Mouse (Mus musculus): ENCODE measurements around the gene Ahnak. TPM values are rescaled to one million over a fixed set of nuclear protein-coding genes. Genes with fewer than 3 reads are reported as not detected.

Gene Ahnak
- polyA plus RNA-seq, 1 experiment from 2014 or later: 3.5 TPM

DNA sequence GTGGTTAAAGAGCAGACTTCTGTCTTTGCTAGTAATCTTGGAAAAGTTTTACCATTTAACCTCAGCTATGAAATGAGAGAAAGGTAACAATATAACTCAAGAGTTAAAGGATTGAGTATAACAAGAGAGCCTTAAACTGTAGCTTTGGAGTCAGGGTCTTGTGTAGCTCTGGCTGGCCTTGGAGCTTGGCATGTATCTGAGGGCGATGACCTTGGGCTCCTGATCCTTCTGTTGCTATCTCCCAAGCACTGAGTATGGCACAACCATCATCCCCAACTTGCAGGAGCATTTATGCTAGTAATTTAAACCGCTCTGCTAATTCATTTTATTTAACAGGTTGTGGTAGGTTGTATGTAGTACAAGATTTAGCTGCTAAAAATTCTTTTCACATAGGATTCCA lies 13.6 kb upstream of the Ahnak start:
- H3K36me3 ChIP-seq (replicated peaks; ENCODE audit: insufficient read depth, low read length): peaks cover 75% of the 10 kb centered on the region
- DNase-seq: no peak
- TF ChIP-seq EP300 (IDR thresholded peaks at IDR 0.05; ENCODE audit: low read depth): no peak
- TF ChIP-seq CTCF (IDR thresholded peaks at IDR 0.05; ENCODE audit: low read depth): no peak

DNA sequence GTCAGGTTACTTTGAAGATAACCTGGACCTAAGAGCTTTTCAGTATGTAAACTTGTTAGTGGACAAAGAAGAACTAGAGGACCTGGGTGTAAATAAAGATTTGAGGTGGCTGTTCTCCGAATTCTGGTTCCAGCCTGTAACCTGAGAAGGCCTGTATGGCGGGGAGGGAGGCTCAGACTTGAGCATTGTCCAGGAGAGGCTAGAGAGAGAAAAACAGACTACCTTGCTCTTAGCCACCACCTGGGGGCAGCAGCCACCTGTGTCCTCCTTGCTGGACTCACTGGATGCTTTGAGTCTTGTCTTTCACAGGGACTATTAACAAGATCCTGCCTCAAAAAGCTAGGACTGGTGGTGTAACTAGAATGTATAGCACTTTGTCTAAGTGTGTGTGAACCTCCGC lies 12.5 kb upstream of the Ahnak start:
- 72% methylated on average over 3 of the region's 3 CpGs for WGBS (ENCODE audit: insufficient replicate concordance)
- DNase-seq: peak; percentile 57
- ATAC-seq: peak; percentile 64
- Histone ChIP-seq H3K36me3 (replicated peaks; ENCODE audit: insufficient read depth, low read length) (peaks cover 65% of the 10 kb centered on the region), H3K9ac (replicated peaks) (no peak overlapping the region), H3K27ac (ENCODE audit: low read depth) (no peak overlapping the region), H3K9me3 (ENCODE audit: low read length) (no peaks in the 10 kb centered on the region), H3K27me3 (ENCODE audit: insufficient read depth, low read length) (no peaks in the 10 kb centered on the region), H3K4me1 (ENCODE audit: insufficient read depth) (peaks cover 1% of the 10 kb centered on the region; the same call in 1 of the 2 replicates), H3K4me3 (ENCODE audit: low read depth, low read length) (no peak overlapping the region), H3K4me2 (ENCODE audit: low read depth, low read length) (no peak overlapping the region)
- no peak for TF ChIP-seq EP300 (IDR thresholded peaks at IDR 0.05; ENCODE audit: low read depth)
- peak; percentile 85 for TF ChIP-seq CTCF (IDR thresholded peaks at IDR 0.05; ENCODE audit: low read depth)

More for the DNA sequence above, 13.6 kb upstream of the Ahnak start:
- no peaks in the 10 kb centered on the region for H3K27me3 ChIP-seq (ENCODE audit: insufficient read depth, low read length)
- 92% methylated on average over 2 of the region's 2 CpGs for WGBS (ENCODE audit: insufficient replicate concordance)
- H3K9me3 ChIP-seq (ENCODE audit: low read length): no peaks in the 10 kb centered on the region
- H3K27ac ChIP-seq (ENCODE audit: low read depth): no peak overlapping the region
- no peak overlapping the region for H3K4me3 ChIP-seq (ENCODE audit: low read depth, low read length)
- H3K4me2 ChIP-seq (ENCODE audit: low read depth, low read length): no peak overlapping the region
- no peak for ATAC-seq
- H3K9ac ChIP-seq (replicated peaks): no peak overlapping the region
- no peaks in the 10 kb centered on the region; the same call in 1 of the 2 replicates for H3K4me1 ChIP-seq (ENCODE audit: insufficient read depth)

DNA sequence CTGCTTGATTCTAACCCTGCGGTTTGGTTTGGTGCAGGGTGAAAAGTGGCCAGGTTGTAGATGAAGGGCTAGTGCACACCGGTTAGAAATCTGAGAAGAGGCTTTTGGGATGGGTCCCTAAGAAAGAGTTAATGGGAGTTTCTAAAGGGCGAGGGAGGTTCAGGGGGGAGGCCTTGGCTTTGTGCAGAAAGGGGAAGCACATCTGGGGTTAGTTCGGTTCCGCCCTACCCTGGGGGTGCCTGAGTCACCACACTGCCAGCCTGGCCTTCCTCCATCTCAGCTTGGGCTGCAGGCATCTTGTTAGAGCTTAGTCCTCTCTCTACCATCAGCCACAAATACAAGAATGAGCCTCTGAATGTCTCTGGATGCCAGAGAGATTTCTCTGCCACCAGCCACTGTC lies 8.3 kb upstream of the Ahnak start:
- ATAC-seq (no peak), DNase-seq (no peak)
- WGBS (ENCODE audit: insufficient replicate concordance): 30% methylated on average over 5 of the region's 5 CpGs
- Histone ChIP-seq H3K27ac (ENCODE audit: low read depth) (no peak overlapping the region), H3K36me3 (replicated peaks; ENCODE audit: insufficient read depth, low read length) (peaks cover 29% of the 10 kb centered on the region), H3K4me3 (ENCODE audit: low read depth, low read length) (no peak overlapping the region), H3K4me1 (ENCODE audit: insufficient read depth) (peaks cover 31% of the 10 kb centered on the region), H3K9ac (replicated peaks) (no peak overlapping the region), H3K4me2 (ENCODE audit: low read depth, low read length) (no peak overlapping the region), H3K27me3 (ENCODE audit: insufficient read depth, low read length) (no peaks in the 10 kb centered on the region), H3K9me3 (ENCODE audit: low read length) (no peaks in the 10 kb centered on the region)
- no peak for TF ChIP-seq EP300 (IDR thresholded peaks at IDR 0.05; ENCODE audit: low read depth)
- TF ChIP-seq CTCF (IDR thresholded peaks at IDR 0.05; ENCODE audit: low read depth): no peak

DNA sequence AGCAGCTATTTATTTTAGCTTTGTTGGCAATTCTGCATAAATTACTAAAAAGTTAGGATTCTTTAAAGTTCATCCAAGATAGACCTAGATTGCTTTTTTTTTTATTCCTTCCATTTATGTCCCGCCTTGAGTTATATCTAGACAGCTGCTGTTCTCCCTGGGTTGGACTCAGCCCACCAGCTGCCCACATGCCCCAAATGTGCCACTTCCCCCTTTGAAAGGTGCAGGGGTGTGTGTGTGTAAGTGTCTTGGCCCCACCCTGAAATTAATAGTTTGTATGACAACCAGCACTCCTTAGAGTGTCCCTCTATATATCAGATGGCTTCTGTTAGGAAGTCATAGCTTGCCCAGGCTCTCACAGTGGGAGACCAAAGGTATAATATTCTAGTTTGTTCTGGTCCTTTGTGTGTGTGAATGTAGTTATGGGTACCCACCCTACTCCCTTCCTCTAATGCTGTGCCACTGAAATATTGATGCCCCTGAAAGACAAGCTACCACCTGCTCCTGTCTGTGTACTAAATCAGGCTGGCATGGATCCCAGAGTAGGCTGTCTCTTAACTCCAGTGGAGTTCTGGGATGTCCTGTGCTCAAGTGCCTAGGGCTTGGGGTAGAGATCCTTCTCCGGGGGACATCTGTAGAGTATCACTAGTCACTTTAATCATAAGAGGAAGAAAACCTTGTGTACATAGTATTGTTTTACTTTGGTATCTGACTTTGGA lies 7.5 kb upstream of the Ahnak start:
- H3K36me3 ChIP-seq (replicated peaks; ENCODE audit: insufficient read depth, low read length): peaks cover 24% of the 10 kb centered on the region
- H3K27me3 ChIP-seq (ENCODE audit: insufficient read depth, low read length): no peaks in the 10 kb centered on the region
- WGBS (ENCODE audit: insufficient replicate concordance): 63% methylated on average over 2 of the region's 2 CpGs
- no peak for TF ChIP-seq EP300 (IDR thresholded peaks at IDR 0.05; ENCODE audit: low read depth)
- no peak for TF ChIP-seq CTCF (IDR thresholded peaks at IDR 0.05; ENCODE audit: low read depth)
- no peaks in the 10 kb centered on the region for H3K9me3 ChIP-seq (ENCODE audit: low read length)
- no peak overlapping the region for H3K9ac ChIP-seq (replicated peaks)
- no peak overlapping the region for H3K4me3 ChIP-seq (ENCODE audit: low read depth, low read length)
- H3K4me1 ChIP-seq (ENCODE audit: insufficient read depth): peaks cover 34% of the 10 kb centered on the region
- DNase-seq: no peak
- H3K27ac ChIP-seq (ENCODE audit: low read depth): peak overlapping the region; percentile 11; the same call in 1 of the 2 replicates
- H3K4me2 ChIP-seq (ENCODE audit: low read depth, low read length): no peak overlapping the region
- no peak for ATAC-seq

DNA sequence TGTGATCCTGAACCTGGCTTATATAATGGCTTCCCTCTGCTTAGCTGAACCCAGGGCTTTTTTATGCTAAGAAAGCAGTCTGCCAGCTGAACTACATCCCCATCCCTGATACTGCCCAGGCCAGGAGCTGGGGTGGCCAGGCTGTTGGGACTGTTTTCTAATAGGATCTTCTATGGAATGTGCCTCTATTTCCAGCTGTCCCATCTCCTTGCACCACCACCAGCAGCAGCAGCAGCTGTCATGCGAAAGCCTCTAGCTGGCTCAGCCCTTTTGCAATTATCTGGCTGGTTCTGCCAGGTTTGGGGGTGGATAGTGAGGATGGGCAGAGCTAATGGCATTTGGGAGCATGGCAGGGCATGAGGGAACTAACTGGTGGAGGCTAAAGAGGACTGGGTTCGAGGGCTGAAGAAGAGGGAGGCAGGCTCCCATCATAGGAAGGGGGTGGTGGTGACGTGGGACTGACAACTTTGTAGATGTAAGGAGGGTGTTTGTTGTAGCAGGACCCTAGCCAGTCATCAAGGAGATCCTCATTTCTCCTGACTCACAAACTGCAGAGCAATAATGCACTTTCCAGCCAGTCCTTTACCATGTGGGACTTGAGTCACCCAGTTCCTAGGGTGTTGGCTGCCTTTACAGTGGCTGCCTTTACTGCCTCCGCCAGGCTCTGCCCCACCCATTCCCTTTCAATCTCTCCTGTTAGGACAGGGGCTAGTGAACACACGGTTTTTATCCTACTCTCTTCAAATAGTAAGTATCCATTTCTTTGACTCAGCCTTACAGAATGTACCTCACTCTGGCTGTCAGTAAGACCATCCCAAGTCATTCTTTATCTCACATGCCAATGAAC lies 6.6 kb upstream of the Ahnak start:
- no peak overlapping the region for H3K4me2 ChIP-seq (ENCODE audit: low read depth, low read length)
- H3K27ac ChIP-seq (ENCODE audit: low read depth): peak overlapping the region; percentile 52; the same call in 1 of the 2 replicates
- DNase-seq: no peak

DNA sequence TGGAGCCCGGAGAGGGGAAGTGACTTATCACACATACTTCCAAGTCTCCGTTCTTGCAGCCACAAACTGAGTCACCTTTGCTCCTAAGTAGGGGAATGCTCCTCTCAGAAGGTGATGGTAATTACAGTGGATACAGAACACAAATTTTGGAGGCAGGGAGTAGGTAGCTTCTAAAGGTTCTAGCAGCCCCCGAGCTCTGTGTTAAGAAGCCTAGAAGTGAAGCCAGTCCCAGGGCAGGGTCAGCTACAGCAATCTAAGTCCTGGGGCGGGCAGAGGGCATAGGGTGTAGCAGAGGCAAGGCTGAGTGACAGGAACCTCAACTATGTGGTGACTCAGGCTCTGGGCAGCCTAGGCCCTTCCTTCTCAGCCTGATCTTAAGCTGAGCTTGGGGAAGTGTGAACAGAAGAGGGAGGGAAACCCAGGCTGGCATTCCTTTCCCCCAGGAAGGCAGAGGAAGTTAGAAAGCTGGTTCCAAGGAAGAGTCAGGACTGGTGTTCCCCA lies 5.9 kb upstream of the Ahnak start:
- peak overlapping the region; percentile 52; the same call in 1 of the 2 replicates for H3K27ac ChIP-seq (ENCODE audit: low read depth)
- WGBS (ENCODE audit: insufficient replicate concordance): 23% methylated on average over 4 of the region's 4 CpGs

More for the DNA sequence above, 6.6 kb upstream of the Ahnak start:
- Histone ChIP-seq H3K4me3 (ENCODE audit: low read depth, low read length) (no peak overlapping the region), H3K9me3 (ENCODE audit: low read length) (no peaks in the 10 kb centered on the region), H3K4me1 (ENCODE audit: insufficient read depth) (peaks cover 34% of the 10 kb centered on the region), H3K9ac (replicated peaks) (no peak overlapping the region), H3K27me3 (ENCODE audit: insufficient read depth, low read length) (no peaks in the 10 kb centered on the region), H3K36me3 (replicated peaks; ENCODE audit: insufficient read depth, low read length) (peaks cover 18% of the 10 kb centered on the region)
- peak; percentile 15; the same call in 1 of the 2 replicates for ATAC-seq
- no peak for TF ChIP-seq CTCF (IDR thresholded peaks at IDR 0.05; ENCODE audit: low read depth)
- TF ChIP-seq EP300 (IDR thresholded peaks at IDR 0.05; ENCODE audit: low read depth): no peak
- WGBS (ENCODE audit: insufficient replicate concordance): 41% methylated on average over 5 of the region's 5 CpGs

More for the DNA sequence above, 5.9 kb upstream of the Ahnak start:
- DNase-seq (no peak), ATAC-seq (peak; percentile 63)
- Histone ChIP-seq H3K4me3 (ENCODE audit: low read depth, low read length) (no peak overlapping the region), H3K4me1 (ENCODE audit: insufficient read depth) (peaks cover 40% of the 10 kb centered on the region), H3K27me3 (ENCODE audit: insufficient read depth, low read length) (no peaks in the 10 kb centered on the region), H3K9ac (replicated peaks) (peak overlapping the region; percentile 9; the same call in 1 of the 2 replicates), H3K36me3 (replicated peaks; ENCODE audit: insufficient read depth, low read length) (peaks cover 13% of the 10 kb centered on the region), H3K9me3 (ENCODE audit: low read length) (no peaks in the 10 kb centered on the region), H3K4me2 (ENCODE audit: low read depth, low read length) (no peak overlapping the region)
- TF ChIP-seq CTCF (IDR thresholded peaks at IDR 0.05; ENCODE audit: low read depth) (no peak), EP300 (IDR thresholded peaks at IDR 0.05; ENCODE audit: low read depth) (no peak)
